Mouse (Mus musculus) cerebellum, adult 9-10 months (tissue): ENCODE data around the gene Olfr1339.

Experiments used
- DNase-seq: peaks from one replicate; pipeline ENCODE4 v3.0.0; 2022

Gene Olfr1339

GRCm38 (mm10) chr4:118731875-118732274 lies at the start of gene Olfr1339:
Gene Olfr1339, plus strand, starts transcription at chr4:118732175.
- no peak for DNase-seq

- no peak for DNase-seq
Observed at GRCm38 (mm10) chr4:118687086-118687485, 44.9 kb upstream of the Olfr1339 start.

GRCm38 (mm10) chr4:118692412-118692973 lies 39.5 kb upstream of the Olfr1339 start, which contains the start of gene Olfr1342:
Gene Olfr1342, minus strand, starts transcription at chr4:118692756.
- DNase-seq = no peak

- DNase-seq = no peak
Observed at GRCm38 (mm10) chr4:118693812-118694211, 38.2 kb upstream of the Olfr1339 start.

- DNase-seq = no peak
Observed at GRCm38 (mm10) chr4:118703223-118703622, 28.8 kb upstream of the Olfr1339 start, which contains the start of gene Olfr1341. Gene Olfr1341, plus strand, starts transcription at chr4:118703523.

GRCm38 (mm10) chr4:118708086-118708485 lies 23.9 kb upstream of the Olfr1339 start:
- DNase-seq = no peak

- no peak for DNase-seq
Observed at GRCm38 (mm10) chr4:118711656-118712055, 20.3 kb upstream of the Olfr1339 start.

GRCm38 (mm10) chr4:118719838-118720237 lies 12.1 kb upstream of the Olfr1339 start, which contains the start of gene Olfr1340:
Gene Olfr1340, plus strand, starts transcription at chr4:118720138.
- no peak for DNase-seq

- no peak for DNase-seq
Observed at GRCm38 (mm10) chr4:118721742-118722483, 10.1 kb upstream of the Olfr1339 start.

- DNase-seq = no peak
Observed at GRCm38 (mm10) chr4:118739574-118739973, 7.6 kb downstream of the Olfr1339 start.

GRCm38 (mm10) chr4:118740988-118741698 lies 9.2 kb downstream of the Olfr1339 start:
- DNase-seq = no peak

GRCm38 (mm10) chr4:118741881-118742280 lies 9.9 kb downstream of the Olfr1339 start:
- DNase-seq = no peak

GRCm38 (mm10) chr4:118758637-118759036 lies 26.7 kb downstream of the Olfr1339 start, which contains the start of gene Olfr1338:
Gene Olfr1338, minus strand, starts transcription at chr4:118758737.
- DNase-seq = no peak

GRCm38 (mm10) chr4:118782486-118782885 lies 50.5 kb downstream of the Olfr1339 start, which contains the start of gene Olfr1337:
Gene Olfr1337, minus strand, starts transcription at chr4:118782586.
- DNase-seq = no peak
